Mouse (Mus musculus): ENCODE results near the gene Tmod3.
"Not testable (repeated sequence)": the region's sequence is repeated elsewhere in the genome, so short reads cannot be mapped to it uniquely, and the experiment has no call there.

The Tmod3 gene

DNA sequence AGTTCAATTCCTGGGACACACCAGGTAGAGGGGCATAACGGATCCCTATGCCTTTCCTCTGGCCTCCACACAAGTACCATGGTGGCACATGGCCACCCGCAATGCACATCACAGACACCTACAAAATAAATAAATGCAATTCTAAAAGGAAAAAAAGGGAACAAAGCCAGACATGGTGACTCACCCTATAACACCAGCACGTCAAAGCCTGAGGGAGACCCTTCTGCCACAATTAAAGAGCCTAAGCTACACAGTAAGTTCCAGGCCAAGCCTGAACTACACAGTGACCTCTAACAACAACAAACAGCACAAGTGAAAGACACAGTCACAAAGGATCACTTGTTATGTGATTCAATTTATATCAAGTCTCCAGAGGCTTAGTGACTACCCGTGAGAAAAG lies 5.7 kb downstream of the Tmod3 start:
- no peak for DNase-seq

DNA sequence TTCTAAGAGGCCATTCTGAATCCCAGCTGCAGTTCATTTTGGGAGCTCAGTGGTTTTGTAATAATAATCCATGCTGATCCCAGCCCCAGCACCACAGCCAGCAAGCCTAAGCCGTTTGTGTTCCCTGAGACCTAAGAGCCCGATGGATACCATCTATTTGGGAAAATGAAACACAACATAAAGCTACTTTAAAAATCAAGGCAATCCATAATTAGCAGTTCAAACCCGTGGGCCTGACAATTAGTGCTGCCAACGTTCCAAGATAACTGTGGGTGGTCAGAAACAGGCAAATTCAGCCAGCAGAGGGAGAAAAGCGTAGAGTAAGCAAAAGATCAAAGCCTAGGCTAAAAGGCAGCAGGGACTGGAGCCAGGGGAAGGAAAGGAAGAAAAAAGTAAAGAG lies 8.1 kb downstream of the Tmod3 start:
- DNase-seq: no peak

DNA sequence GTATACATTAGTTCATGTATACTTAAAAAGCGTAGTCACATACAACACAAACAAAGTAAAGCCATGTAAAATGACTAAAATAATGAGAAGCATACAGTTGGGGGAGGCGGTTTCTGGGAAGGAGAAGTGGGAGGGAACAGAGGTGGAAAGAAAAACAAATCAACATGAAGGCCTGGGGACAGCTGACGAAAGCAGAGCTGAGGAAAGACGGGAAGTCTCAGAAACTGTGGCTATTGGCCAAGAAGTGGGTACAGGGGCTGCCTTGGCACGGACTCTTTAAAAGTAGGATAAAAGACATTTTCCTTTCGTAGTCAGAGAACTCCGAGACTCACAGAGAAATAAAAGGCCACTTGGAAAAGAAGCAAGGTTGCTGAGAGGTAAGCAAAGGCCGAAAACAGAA lies 10.4 kb downstream of the Tmod3 start:
- peak; percentile 39 to 57 for DNase-seq

DNA sequence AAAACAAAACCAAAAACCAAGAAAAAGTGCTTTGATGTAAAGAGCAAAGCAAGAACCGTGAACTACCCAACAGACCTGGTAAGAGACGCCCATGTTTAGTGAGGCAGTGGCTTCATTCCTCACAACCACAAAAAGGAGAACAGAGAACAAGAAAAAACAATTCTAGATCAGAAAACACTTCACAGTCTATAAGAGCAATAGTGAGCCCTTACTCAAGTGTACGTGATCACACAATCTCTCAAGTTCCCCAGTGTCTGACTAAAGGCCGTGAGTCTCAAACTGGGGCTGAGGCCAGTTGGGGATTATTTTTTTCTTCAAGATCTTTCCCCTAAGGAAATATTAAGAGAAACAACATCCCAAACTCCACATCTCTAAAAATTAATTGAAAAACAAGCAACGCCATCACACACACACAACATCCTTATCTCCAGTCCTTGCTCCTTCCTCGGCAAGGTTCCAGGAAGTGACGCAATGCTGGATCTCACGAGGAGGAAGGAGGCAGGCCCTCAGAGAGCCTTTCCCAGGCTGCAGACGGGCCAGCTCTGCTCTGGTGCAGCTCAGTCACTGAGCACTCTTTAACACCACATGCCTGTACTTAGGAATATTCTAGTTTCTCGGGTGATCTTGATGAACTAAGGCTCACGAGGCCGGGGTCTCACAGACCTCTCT lies 12.4 kb downstream of the Tmod3 start:
- peak; percentile 93 for DNase-seq

DNA sequence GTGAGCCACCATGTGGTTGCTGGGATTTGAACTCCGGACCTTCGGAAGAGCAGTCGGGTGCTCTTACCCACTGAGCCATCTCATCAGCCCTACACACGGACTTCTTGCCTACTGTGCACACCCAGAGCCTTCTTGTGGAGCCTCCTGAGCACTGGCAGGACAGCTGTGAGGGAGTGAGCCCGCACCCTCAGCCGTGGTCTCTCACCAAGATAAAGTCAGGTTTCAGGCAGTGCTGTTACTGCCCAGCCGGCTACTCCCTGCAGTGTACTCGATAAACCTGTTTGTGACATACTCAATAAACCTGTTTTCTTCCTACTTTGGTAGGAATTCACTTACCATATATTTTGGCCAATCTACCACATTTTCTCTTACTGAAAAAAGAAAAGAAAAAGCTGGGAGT lies 13.9 kb downstream of the Tmod3 start:
- no peak for DNase-seq

DNA sequence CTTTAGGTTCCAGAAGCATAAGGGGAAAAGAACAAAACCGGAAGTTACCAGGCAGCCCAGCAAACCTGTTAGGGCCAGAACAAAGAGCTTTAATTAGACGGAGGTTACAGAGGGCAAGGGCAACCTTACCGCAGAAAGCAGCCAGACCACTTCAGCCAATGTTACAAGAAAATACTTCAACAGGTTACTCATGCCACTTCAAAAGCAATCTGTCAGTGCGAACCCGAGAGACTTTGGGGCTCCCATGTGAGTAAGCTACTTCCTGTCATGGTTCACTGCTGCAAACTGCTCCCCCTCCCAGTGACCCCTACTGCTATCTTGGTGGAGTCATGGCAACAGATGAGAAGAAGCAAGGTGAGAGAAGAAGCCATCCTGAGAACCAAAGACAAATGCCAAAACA lies 18.0 kb downstream of the Tmod3 start:
- peak; percentile 53 to 63 for DNase-seq

DNA sequence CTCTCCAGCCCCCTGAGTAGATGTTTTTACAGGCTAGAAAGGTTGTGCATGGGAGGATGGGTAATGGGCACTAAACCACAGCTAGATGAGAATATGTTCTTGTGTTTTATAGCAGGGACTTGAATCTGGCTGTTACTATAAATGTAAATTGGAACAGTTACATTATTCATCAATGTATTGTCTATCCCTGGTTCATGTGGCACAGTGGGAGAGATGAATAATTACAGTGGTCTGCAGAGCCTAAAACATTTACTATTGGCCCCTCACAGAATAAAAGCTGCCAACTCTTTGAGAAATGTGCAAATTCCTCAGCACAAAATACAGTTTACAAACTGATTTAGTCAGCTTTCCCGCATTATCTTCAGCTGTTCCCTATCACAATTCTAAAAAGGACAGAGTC lies 23.0 kb downstream of the Tmod3 start:
- DNase-seq: no peak

DNA sequence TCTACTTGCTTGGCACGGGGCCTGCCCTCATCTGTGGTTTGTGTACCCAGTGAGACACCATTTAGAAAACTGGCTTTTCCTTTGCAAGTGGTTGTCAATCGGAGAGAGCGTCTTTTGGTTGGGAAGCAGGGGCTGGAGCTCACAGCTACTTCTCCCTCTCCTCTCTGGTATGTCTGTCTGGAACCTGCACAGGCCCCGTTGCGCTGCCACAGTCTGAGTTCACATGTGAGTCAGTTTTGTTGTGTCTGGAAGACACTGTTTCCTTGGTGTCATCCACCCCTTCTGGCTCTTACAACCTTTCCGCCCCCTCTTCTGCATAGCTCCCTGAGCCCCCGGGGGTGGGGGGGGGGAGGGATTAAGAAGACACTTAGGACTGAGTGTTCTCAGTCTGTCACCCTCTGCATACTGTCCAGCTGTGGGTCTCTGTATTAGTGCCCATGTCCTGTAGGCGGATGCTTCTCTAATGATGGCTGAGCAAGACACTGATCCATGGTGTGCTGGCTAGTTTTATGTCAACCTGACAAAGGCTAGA lies 25.0 kb downstream of the Tmod3 start:
- no peak for DNase-seq

DNA sequence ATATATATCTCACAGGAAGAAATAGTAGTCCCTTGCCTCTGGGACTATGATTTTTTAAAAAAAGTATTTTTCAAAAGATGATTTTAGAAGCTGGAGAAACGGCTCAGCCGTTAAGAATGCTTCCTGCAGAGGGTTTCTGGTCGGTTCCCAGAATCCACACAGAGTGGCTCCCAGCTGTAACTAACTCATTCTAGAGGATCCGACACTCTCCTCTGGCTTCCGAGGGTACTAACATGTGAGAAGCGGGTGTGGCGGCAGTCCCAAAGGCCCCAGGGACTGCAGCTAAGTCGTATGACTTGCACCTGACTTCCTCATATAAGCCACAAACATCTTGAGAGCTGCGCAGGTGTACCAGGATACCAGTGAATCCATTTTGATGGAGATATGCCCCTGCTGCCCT lies 26.5 kb downstream of the Tmod3 start:
- not testable (repeated sequence) for DNase-seq

DNA sequence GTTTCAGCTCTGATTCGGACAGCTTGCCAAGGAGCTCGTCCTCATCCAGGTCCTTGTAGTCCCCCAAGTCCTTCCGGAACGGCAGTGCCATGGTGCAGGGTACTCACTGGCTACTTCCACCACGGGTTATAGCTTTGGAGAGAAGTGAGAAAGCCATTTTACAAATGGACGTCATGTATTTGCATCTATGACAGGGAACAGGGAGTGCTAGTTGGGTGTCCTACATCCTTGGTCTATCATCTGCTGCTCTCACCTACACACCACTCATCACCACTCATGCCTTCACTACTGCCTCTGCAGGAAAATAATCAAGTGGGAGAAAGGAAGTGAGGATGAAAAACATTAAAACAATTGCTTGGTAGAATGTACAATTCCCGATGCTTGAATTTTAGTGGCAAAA lies 27.0 kb downstream of the Tmod3 start:
- DNase-seq: no peak

DNA sequence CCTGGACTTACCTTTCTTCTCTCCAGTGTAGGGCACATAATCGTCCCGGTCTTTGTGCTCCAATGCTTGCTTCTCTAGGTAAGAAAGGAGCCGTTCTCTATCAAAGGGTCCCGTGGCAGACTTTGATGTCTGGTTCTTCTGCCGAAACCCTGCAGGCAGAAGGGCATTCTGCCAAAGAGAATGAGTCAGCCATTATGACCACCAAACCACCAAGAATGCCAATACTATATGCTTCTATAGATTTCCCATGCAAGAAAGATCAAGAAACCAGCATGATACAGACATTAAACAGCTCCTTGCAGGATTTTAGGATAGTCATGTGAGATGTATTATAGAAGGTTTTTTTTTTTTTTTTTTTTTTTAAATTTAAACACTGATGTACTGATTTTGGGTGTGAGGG lies 30.1 kb downstream of the Tmod3 start:
- no peak for DNase-seq

DNA sequence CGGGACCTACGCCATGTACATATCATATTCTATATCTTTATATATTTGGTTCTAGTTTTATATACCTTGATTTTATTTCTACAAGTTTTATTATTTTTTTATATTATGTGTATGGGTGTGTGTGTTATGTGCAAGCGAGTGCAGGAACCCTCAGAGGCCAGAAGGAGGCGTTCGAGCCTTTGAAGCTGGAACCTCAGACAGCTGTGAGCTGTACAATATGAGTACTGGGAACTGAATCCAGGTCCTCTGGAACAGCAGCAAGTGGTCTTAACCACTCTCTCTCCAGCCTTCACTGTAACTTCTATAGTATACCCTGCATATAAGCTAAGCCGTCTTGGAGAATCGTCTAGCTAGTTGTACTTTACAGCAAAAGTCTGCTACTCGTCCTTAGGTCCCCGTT lies 31.4 kb downstream of the Tmod3 start:
- DNase-seq: no peak

DNA sequence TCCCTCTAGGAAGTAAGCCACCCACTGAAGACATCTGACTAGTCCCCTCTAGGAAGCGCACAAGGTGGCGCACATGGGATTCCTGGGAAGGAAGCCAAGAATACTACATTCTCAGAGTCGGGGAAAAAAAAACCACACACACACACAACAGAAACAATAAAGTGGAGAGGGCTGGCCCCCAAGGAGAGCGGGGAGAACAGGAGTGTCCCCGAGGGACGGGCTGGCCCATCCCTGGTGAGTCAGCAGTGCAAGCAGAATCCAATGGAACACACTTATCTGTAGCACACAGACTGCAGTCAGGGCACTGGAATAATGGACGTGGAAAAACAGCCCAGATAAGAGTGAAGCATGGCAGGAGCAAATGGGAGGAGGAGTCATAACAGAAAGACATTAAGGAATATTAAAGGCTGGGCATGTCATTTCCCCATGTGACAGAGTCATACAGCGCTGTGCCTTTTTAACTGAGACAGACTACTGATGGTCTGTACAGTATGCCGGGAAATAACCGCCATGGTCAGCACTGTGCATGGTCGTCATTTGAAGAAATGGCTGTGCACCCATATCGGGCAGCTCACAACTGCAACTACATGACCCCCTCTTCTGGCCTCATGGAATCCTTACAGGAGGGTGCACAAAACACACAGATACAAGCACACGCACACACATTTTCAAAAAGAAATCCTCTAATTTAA lies 31.9 kb downstream of the Tmod3 start:
- DNase-seq: peak; percentile 30 to 58

DNA sequence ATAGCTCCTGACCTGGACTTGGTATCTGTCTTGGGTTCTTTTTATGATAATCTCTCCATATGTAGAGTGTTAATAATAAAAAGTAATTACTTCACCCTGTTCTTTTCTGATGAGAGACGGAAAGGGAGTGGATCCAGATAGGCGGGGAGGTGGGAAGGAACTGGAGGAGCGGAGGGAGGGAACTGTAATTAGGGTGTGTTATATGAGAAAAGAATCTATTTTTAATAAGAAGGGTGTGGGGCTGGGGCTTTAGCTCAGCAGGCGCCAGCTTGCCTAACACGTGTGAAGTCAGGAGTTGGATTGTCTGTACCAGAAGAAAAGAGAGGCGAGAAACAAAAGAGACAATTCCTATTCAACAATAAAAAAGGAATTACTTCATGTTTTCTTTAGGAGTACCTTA lies 35.8 kb downstream of the Tmod3 start:
- no peak for DNase-seq

DNA sequence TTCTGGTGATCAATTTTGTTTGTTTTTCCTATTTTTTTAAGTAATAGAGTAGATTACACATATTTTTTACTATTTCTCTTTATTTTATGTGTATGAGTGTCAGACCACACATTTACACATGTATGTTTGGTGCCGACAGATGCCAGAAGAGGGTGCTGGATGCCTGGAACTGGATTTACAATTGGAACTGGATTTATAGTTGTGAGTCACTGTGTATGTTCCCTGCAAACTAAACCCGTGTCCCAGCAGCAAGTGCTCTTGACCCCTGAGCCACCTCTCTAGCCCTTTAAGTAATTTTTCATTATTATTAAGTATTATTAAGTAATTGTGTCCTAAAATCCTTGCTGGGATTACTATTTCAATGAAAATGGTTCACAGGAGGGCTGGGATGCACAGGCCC lies 37.2 kb downstream of the Tmod3 start:
- DNase-seq: no peak

DNA sequence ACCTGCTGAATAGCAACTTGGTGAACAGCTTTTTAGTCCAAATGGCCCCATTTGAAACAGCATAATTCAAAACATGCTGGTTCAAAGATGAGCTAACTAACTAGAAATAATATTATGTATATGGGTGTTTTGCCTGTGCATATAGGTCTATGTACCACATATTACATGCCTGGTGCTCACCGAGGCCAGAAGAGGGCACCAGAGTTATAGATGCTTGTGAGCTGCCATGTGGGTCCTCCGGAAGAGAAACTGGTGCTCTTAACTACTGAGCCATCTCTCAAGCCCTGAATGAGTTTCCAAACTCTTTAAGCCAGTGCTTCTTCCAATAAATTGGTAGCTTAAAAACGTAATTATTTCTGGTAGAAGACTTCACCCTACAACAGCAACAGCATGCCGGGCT lies 37.7 kb downstream of the Tmod3 start:
- peak; percentile 57 to 78 for DNase-seq

DNA sequence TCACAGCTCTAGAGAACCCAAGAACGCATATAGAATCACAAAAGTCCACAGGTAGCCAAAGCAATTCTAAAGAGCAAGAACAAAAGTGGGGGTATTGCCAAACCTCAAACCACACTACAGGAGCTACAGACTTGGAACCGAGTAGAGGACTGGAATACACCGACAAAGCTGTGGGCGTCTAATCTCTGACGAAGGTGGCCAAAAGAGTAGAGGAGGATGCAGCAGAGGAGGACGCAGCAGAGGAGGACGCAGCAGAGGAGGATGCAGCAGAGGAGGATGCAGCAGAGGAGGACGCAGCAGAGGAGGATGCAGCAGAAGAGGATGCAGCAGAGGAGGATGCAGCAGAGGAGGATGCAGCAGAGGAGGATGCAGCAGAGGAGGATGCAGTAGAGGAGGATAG lies 38.5 kb downstream of the Tmod3 start:
- DNase-seq: no peak

DNA sequence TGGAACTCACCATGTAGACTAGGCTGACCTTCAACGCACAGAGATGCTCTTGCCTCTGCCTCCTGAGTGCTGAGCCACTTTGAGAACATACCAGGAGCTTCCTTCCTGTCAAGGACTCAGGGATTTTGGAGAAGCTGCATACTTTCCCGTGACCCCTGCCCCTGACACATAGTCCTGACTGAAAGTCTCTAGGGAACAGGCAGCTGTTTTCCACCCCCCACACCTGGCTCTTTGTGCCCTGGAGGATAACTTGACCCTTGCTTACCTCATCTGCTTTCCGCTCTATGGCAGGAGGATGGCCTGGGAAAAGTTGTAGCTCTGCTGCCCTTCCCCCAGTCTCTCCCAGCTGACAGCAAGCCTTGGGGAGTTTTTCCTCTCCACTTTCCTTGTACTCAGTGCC lies 41.7 kb downstream of the Tmod3 start:
- DNase-seq: no peak

DNA sequence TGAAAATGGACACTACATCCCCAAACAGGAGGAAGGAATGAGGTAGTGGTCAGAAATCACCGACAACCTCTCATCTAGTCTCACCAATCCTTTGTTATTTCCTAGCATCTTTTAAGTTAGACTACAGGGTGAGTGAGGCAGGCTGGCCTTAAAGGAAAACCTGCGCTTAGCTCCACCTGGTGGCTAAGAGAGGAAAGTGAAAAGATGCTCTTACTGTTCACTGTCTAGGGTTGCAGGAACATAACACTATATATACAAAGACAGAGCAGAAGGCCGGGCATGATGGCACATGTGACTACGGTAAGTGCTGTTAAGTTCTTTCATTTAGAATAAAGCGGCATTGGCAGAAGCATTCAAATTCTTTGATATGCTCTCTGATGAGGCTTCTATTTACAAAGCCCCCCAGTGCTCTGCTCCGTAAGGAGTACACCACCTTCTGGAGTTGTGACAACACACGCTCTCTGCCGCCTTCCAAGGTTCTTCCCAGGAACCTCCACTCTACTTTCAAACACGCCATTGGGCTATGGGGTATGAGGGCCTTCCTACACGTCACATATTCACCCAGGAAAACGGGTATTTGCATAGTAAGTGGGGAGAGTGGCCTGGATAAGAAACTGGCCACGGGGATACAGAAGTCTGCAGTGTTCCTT lies 43.9 kb downstream of the Tmod3 start:
- peak in 1 of 2 experiments; percentile 40 for DNase-seq

DNA sequence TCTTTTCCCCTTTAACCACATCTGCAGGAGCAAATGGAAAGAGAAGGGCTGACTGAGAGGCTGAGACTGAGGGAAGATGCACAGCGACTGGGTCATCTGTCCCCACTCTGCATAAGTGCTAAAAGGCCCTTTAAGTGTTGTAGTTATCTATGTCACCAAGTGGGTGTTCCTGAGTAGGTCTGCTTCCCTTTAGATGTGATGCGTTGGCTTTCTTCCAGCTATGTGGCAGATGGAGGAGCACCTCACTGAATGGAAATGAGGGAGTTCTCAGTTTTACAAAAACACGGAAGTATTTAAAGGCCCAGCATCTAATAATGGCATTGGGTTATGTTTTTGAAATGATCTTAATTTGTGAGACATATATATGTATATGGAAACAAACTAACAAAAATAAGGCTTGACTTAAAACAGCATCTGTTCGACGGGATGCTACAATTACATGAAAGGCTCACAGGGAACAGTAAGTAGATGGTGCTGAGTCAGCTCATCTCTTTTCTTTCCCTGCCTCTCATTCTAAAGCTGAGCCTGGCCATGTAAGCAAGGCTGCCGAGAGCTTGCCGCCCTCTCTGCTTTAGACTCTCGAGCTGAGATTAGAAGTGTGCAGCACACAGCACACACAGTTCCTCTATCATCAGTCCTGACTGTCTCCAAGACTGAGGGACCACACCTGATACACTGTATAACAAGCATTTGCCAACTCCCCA lies 48.1 kb downstream of the Tmod3 start:
- no peak for DNase-seq

DNA sequence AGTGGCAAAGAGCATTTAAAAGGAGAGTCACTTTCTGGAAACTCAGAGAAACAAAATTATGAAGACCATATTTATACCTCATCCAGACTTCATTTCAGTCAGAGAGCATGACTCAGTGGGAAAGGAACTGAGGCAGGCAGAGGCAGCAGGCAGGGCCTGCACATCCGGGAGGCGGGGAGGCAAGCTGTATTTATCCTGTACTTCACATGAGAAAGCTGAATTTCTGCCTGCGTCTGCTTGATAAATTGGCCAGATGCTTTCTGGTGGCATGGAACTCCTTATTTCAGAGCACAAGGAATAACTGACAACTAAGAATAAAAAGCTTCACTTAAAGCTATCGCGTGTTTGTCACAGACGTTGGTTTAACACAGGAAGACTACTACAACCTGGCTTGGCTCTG lies 55.1 kb downstream of the Tmod3 start:
- DNase-seq: no peak

DNA sequence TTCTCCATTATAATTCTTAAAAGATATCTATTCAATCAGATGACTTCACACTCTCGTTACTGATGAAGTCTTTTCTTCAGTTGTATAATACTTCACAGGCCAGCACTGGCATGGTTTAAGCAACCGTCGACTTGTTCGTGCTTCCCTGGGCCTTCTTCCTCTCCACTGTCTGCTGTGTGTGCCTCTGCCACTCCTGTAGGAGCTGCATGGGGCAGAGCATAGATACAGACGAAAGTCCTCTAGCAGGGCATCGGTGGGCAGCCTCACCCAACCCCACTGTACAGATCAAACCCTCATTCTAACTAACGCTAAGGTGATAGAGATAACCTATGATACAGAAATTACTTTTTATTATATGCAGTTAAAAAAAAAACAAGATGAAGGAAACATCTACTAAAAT lies 60.9 kb downstream of the Tmod3 start:
- DNase-seq: no peak

DNA sequence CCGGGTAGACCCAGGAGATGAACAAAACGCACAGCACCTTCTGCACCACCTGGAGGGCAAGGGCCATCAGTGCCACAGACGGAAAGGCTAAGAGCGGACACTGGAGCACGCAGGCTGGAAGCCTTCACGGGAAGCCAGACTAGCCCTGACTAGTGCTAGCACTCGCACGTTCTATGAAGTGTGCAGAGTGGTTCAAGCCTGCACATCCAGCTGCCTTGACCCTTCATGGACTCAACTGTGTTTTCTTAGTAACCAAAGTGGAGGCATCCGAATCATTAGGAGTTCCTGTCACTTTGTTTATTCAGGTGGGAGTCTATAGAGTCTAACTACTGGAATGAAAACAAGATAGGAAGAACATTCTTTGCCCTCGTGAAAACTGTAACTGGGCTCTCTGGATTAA lies 63.5 kb downstream of the Tmod3 start:
- DNase-seq: no peak

All from lung, postnatal 4 days (tissue).